Mouse (Mus musculus): ENCODE data around the gene Cfap100.

GRCm38 (mm10) chr6:90466847-90467410 is 38.3 kb upstream of the Cfap100 start:
- TF ChIP-seq CTCF (IDR thresholded peaks at IDR 0.05; ENCODE audit: extremely low read depth, insufficient read depth, insufficient read length, insufficient replicate concordance) = no peak
- TF ChIP-seq POLR2A (IDR thresholded peaks at IDR 0.05; ENCODE audit: low read depth, low read length) = no peak

Measured in spleen, adult 2 months (tissue).